17 mouse cellular contexts compared by ENCODE assay signal in the genomic region with DNA sequence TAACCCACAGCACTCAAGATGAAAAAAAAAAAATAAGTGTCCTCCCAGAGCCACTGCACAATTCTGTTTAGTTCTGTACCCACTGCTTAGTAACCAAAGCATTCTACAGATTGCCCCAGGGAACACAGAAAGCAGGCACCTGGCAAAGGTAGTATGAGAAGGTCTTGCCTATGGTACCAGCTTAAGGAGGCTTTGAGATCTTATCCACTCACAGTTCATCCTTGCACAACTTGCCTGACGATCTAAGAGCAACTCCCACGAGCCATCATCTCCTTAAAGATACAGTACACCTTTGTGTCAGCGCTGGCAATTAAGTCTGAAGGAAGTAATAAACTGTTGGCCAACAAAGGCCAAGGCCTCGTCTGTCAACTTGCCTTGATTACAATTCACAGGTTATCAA.
DNase-seq lines count a peak whose midpoint lies in the region; ATAC-seq and TF ChIP-seq lines count a peak whose summit lies in the region.
"Had no signal": no experiment of that assay in that cellular context is flagged by ENCODE, and none has a peak within 500 bp of the region (broad histone marks: within the 10 kb centered on the region; RNA-seq: fewer than 3 reads in every experiment).

No protein-coding gene starts in this region.

- H3K4me1 ChIP-seq in kidney, postnatal 0 days (replicated peaks; ENCODE audit: insufficient read depth, low read length): 0 out of 2 replicates have a peak, but pooled peaks cover 8% of the 10 kb centered on the region
- peaks cover 37% of the 10 kb centered on the region for H3K4me1 ChIP-seq in kidney, embryonic 15.5 days
- H3K4me1 ChIP-seq in neural tube, embryonic 13.5 days (replicated peaks): peaks cover 21% of the 10 kb centered on the region
- H3K4me1 ChIP-seq in neural tube, embryonic 15.5 days: peaks cover 22% of the 10 kb centered on the region
- H3K4me1 ChIP-seq: heart, embryonic 12.5 days had no signal

- H3K9ac ChIP-seq in kidney, postnatal 0 days (ENCODE audit: low read depth, low read length): no peak overlapping the region
- H3K9ac ChIP-seq in kidney, embryonic 15.5 days: no peak overlapping the region
- H3K9ac ChIP-seq in neural tube, embryonic 13.5 days: no peak overlapping the region
- H3K9ac ChIP-seq in neural tube, embryonic 15.5 days (replicated peaks): no peak overlapping the region
- H3K9ac ChIP-seq: heart, embryonic 12.5 days had no signal

- no peaks in the 10 kb centered on the region for H3K9me3 ChIP-seq in kidney, postnatal 0 days (replicated peaks; ENCODE audit: low read length)
- no peaks in the 10 kb centered on the region for H3K9me3 ChIP-seq in kidney, embryonic 15.5 days (replicated peaks)
- no peaks in the 10 kb centered on the region for H3K9me3 ChIP-seq in neural tube, embryonic 13.5 days
- H3K9me3 ChIP-seq in neural tube, embryonic 15.5 days (replicated peaks): no peaks in the 10 kb centered on the region
- H3K9me3 ChIP-seq: embryonic facial prominence, embryonic 10.5 days; forebrain, embryonic 10.5 days; heart, embryonic 12.5 days; hindbrain, embryonic 10.5 days had no signal

- H3K4me2 ChIP-seq in kidney, postnatal 0 days (ENCODE audit: low read length): no peak overlapping the region
- H3K4me2 ChIP-seq in kidney, embryonic 15.5 days: no peak overlapping the region
- no peak overlapping the region for H3K4me2 ChIP-seq in neural tube, embryonic 13.5 days
- H3K4me2 ChIP-seq in neural tube, embryonic 15.5 days: no peak overlapping the region
- H3K4me2 ChIP-seq: heart, embryonic 12.5 days had no signal

- H3K36me3 ChIP-seq in kidney, postnatal 0 days (ENCODE audit: insufficient read depth, low read length): no peaks in the 10 kb centered on the region
- H3K36me3 ChIP-seq in kidney, embryonic 15.5 days: no peaks in the 10 kb centered on the region
- H3K36me3 ChIP-seq in neural tube, embryonic 13.5 days: no peaks in the 10 kb centered on the region
- no peaks in the 10 kb centered on the region for H3K36me3 ChIP-seq in neural tube, embryonic 15.5 days
- H3K36me3 ChIP-seq: embryonic facial prominence, embryonic 10.5 days; forebrain, embryonic 10.5 days; heart, embryonic 12.5 days; hindbrain, embryonic 10.5 days had no signal

- DNase-seq in kidney, postnatal 0 days (ENCODE audit: low spot score): no peak
- peak; percentile 84 for DNase-seq in gonadal fat pad, adult 2 months (ENCODE audit: low read depth)
- DNase-seq in right cerebral cortex, postnatal 10 days (ENCODE audit: low spot score in 2 of 2): no peak
- DNase-seq: adrenal gland, adult 2 months; adrenal gland, postnatal 25 days; cerebellum, adult 2 months; cerebellum, postnatal 10 days; gastrocnemius, postnatal 14 days had no signal

- H3K4me3 ChIP-seq in kidney, postnatal 0 days (replicated peaks; ENCODE audit: low read depth, low read length): no peak overlapping the region
- no peak overlapping the region for H3K4me3 ChIP-seq in kidney, embryonic 15.5 days (replicated peaks)
- no peak overlapping the region for H3K4me3 ChIP-seq in neural tube, embryonic 13.5 days
- no peak overlapping the region for H3K4me3 ChIP-seq in neural tube, embryonic 15.5 days (replicated peaks)
- H3K4me3 ChIP-seq: embryonic facial prominence, embryonic 10.5 days; forebrain, embryonic 10.5 days; heart, embryonic 12.5 days; hindbrain, embryonic 10.5 days had no signal

- WGBS in kidney, postnatal 0 days: 12% methylated on average over 4 of the region's 4 CpGs
- WGBS in kidney, embryonic 15.5 days: 13% methylated on average over 4 of the region's 4 CpGs
- WGBS in neural tube, embryonic 13.5 days: 27% methylated on average over 4 of the region's 4 CpGs
- WGBS in neural tube, embryonic 15.5 days: 17% methylated on average over 4 of the region's 4 CpGs

- 0 out of 2 replicates have a peak overlapping the region, but pooled peaks have one; percentile 8 for H3K27ac ChIP-seq in kidney, postnatal 0 days
- no peak overlapping the region for H3K27ac ChIP-seq in kidney, embryonic 15.5 days
- 0 out of 2 replicates have a peak overlapping the region, but pooled peaks have one; percentile 39 for H3K27ac ChIP-seq in neural tube, embryonic 13.5 days (replicated peaks)
- no peak overlapping the region; the same call in 1 of the 2 replicates for H3K27ac ChIP-seq in neural tube, embryonic 15.5 days (replicated peaks)
- H3K27ac ChIP-seq: embryonic facial prominence, embryonic 10.5 days; forebrain, embryonic 10.5 days had no signal

- ATAC-seq in kidney, postnatal 0 days (replicated peaks; ENCODE audit: low FRiP score, low read depth): no peak
- no peak for ATAC-seq in kidney, embryonic 15.5 days (replicated peaks; ENCODE audit: low FRiP score)
- ATAC-seq in neural tube, embryonic 13.5 days (ENCODE audit: low read depth): no peak
- ATAC-seq in neural tube, embryonic 15.5 days (ENCODE audit: low FRiP score): no peak
- ATAC-seq: forebrain, embryonic 14.5 days; hindbrain, embryonic 16.5 days had no signal

- no peaks in the 10 kb centered on the region for H3K27me3 ChIP-seq in kidney, postnatal 0 days (ENCODE audit: insufficient read depth, low read length)
- 0 out of 2 replicates have a peak, but pooled peaks cover 7% of the 10 kb centered on the region for H3K27me3 ChIP-seq in kidney, embryonic 15.5 days
- no peaks in the 10 kb centered on the region for H3K27me3 ChIP-seq in neural tube, embryonic 13.5 days
- no peaks in the 10 kb centered on the region for H3K27me3 ChIP-seq in neural tube, embryonic 15.5 days (replicated peaks)

- TF ChIP-seq CTCF in kidney, postnatal 0 days (IDR thresholded peaks at IDR 0.05; ENCODE audit: low read depth): no peak

Comparison
In these comparisons a context has a peak if more than half of its experiments do, and no peak if none do; other contexts are left out.
1. H3K27ac ChIP-seq: peak in kidney, postnatal 0 days (single experiment) and neural tube, embryonic 13.5 days (single experiment); none in kidney, embryonic 15.5 days (single experiment) and neural tube, embryonic 15.5 days (single experiment).